Mouse (Mus musculus) midbrain, embryonic 10.5 days (tissue): ENCODE data around the gene Nkx2-5. TPM values are rescaled to one million over a fixed set of nuclear protein-coding genes. Genes with fewer than 3 reads are reported as not detected.

ENCODE experiments used
- DNase-seq: peaks from one replicate; pipeline ENCODE4 v3.0.0-alpha.2; 2017; ENCODE audit warnings: low spot score
- H3K27ac ChIP-seq: fragments of 300-500 bp; sonication (generic); replicated peaks from 2 replicates; pipeline ENCODE4 v1.5.1; 2016; ENCODE audit warnings: mild to moderate bottlenecking
- H3K27me3 ChIP-seq: fragments of 300-500 bp; sonication (generic); 2 replicates; pipeline ENCODE4 v1.6.1; 2016; ENCODE audit warnings: low read depth, mild to moderate bottlenecking; ENCODE audit not compliant: poor library complexity, severe bottlenecking
- H3K36me3 ChIP-seq: fragments of 300-500 bp; sonication (generic); 2 replicates; pipeline ENCODE4 v1.6.1; 2016; ENCODE audit warnings: mild to moderate bottlenecking, moderate library complexity
- H3K4me1 ChIP-seq: fragments of 300-500 bp; sonication (generic); 2 replicates; pipeline ENCODE4 v1.6.1; 2016
- H3K4me3 ChIP-seq: fragments of 300-500 bp; sonication (generic); 2 replicates; pipeline ENCODE4 v1.5.1; 2016; ENCODE audit warnings: mild to moderate bottlenecking, moderate library complexity
- H3K9me3 ChIP-seq: fragments of 300-500 bp; sonication (generic); replicated peaks from 2 replicates; pipeline ENCODE4 v1.6.1; 2016; ENCODE audit warnings: mild to moderate bottlenecking
- WGBS: fragments of 180-500 bp; shearing (Covaris S2); methylation state at CpG from one replicate; pipeline ENCODE4 v1.1.7; 2016; 5-methylcytosine and 5-hydroxymethylcytosine counted together
- polyA plus RNA-seq: library from polyadenylated mRNA; unstranded; fragments of >200 nt; fragmentation: Nextera tagmentation; extraction: Ambion mirVana; gene quantifications from 2 replicates; pipeline ENCODE4 v1.2.1, GENCODE M21; 2016

The Nkx2-5 gene
- polyA plus RNA-seq, 1 experiment from 2014 or later: not detected

- Histone ChIP-seq H3K4me1 (no peaks in the 10 kb centered on the region), H3K9me3 (no peaks in the 10 kb centered on the region), H3K27ac (no peak overlapping the region), H3K36me3 (no peaks in the 10 kb centered on the region), H3K4me3 (no peak overlapping the region), H3K27me3 (no peaks in the 10 kb centered on the region)
- DNase-seq: no peak
- WGBS: 85% methylated on average over 8 of the region's 8 CpGs
Observed at GRCm38 (mm10) chr17:26873502-26873901, 28.7 kb upstream of the Nkx2-5 start.

- H3K9me3 ChIP-seq: no peaks in the 10 kb centered on the region
- H3K4me3 ChIP-seq: no peak overlapping the region
- H3K27ac ChIP-seq: no peak overlapping the region
- H3K4me1 ChIP-seq: no peaks in the 10 kb centered on the region
- 79% methylated on average over 3 of the region's 3 CpGs for WGBS
- H3K27me3 ChIP-seq: no peaks in the 10 kb centered on the region
- DNase-seq: no peak
- no peaks in the 10 kb centered on the region for H3K36me3 ChIP-seq
Observed at GRCm38 (mm10) chr17:26872870-26873269, 28.1 kb upstream of the Nkx2-5 start.

DNA sequence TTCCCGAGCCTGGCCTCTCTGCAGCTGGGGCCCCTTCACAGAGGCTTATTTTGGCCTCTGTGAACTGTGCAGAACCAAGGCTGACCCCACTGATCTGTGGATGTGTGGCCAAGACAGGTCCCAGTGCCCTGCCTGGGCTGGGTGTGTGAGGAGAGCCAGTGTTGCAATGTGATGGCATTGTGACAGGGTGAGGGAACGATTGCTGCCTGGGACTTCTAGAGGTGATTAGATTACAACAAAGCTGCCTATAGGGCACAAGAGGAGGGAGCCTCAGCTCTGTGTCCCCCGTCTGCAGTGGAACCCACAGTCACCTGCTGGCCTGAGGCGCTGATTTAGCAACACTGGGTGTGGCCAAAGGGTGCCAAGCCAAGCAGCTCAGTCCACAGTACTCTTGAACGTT, 23.9 kb upstream of the Nkx2-5 start:
- no peak for DNase-seq
- Histone ChIP-seq H3K36me3 (no peaks in the 10 kb centered on the region), H3K9me3 (no peaks in the 10 kb centered on the region), H3K27ac (no peak overlapping the region), H3K27me3 (no peaks in the 10 kb centered on the region), H3K4me1 (no peaks in the 10 kb centered on the region), H3K4me3 (no peak overlapping the region)
- 32% methylated on average over 5 of the region's 5 CpGs for WGBS

DNA sequence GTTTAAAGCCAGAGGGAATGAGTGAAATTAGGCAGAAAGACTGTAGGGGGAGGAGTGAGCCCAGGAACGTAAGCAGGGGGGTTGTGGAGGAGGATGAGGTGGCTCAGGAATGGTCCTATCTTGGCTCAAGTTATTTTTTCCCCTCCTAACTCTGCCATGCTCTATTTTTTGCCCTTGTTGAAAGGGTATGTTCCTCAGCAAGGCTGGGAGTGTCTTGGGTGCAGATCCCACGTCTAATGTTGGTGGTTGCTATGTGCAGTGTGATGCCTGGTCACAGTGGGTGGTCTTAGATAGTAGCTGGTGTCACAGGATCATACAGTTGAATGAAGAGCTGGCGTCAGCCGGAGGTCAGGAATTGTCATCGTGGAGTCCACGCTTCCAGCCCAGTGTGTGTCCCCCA, 20.3 kb upstream of the Nkx2-5 start:
- no peak for DNase-seq
- H3K27ac ChIP-seq: no peak overlapping the region
- 72% methylated on average over 6 of the region's 6 CpGs for WGBS
- H3K4me1 ChIP-seq: no peaks in the 10 kb centered on the region
- no peaks in the 10 kb centered on the region for H3K36me3 ChIP-seq
- H3K27me3 ChIP-seq: peaks cover 21% of the 10 kb centered on the region
- H3K4me3 ChIP-seq: no peak overlapping the region
- H3K9me3 ChIP-seq: no peaks in the 10 kb centered on the region; the same call in 1 of the 2 replicates

DNA sequence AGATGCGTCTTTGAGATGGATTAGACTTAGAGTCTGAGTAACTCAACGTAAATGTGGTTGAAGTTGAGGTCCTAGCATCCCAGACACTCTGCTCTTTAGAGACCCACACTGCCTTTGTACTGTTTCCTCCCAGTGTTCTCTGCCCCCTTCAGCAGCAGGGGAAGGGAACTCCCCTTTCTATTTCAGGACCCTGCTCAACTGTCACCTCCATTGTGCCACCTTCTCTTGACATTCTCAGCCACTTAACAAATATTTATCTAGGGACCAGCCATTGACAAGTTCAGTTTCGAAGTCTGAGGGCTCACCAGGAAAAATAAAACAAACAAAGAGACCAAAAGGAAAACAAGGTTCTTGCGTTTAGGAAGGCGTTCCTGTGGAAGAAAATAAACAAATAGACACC, 19.5 kb upstream of the Nkx2-5 start:
- DNase-seq: no peak
- H3K4me1 ChIP-seq: no peaks in the 10 kb centered on the region
- WGBS: 64% methylated on average over 5 of the region's 5 CpGs
- H3K36me3 ChIP-seq: no peaks in the 10 kb centered on the region
- H3K9me3 ChIP-seq: no peaks in the 10 kb centered on the region; the same call in 1 of the 2 replicates
- peaks cover 29% of the 10 kb centered on the region for H3K27me3 ChIP-seq
- no peak overlapping the region for H3K4me3 ChIP-seq
- no peak overlapping the region for H3K27ac ChIP-seq

DNA sequence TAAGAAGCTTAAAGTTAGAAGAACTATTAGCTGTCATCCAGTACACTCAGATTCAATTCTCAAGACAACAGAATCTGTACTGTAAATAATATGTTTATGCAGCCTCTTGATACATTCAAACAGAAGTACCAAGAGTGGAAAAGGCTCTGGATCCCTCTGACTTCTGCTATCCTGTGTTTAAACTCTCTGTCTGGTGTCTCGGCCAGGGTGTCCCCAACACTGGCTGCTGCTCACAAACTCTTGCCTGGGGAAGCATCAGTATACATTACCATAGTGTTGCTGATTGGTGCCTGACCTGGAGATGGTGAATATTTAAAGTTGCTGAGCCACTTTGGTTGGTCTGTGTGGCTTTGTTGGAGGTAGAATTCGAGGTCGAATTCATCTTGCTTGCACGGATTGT, 17.0 kb upstream of the Nkx2-5 start:
- no peaks in the 10 kb centered on the region for H3K4me1 ChIP-seq
- 73% methylated on average over 4 of the region's 4 CpGs for WGBS
- no peak overlapping the region for H3K27ac ChIP-seq
- no peak for DNase-seq
- no peaks in the 10 kb centered on the region for H3K36me3 ChIP-seq
- H3K4me3 ChIP-seq: no peak overlapping the region
- H3K9me3 ChIP-seq: no peaks in the 10 kb centered on the region; the same call in 1 of the 2 replicates
- peaks cover 54% of the 10 kb centered on the region for H3K27me3 ChIP-seq

GRCm38 (mm10) chr17:26861383-26861782, 16.6 kb upstream of the Nkx2-5 start:
- Histone ChIP-seq H3K27ac (no peak overlapping the region), H3K4me3 (no peak overlapping the region), H3K9me3 (no peaks in the 10 kb centered on the region; the same call in 1 of the 2 replicates), H3K27me3 (peaks cover 58% of the 10 kb centered on the region), H3K36me3 (no peaks in the 10 kb centered on the region), H3K4me1 (no peaks in the 10 kb centered on the region)
- DNase-seq: no peak
- 37% methylated on average over 6 of the region's 6 CpGs for WGBS

GRCm38 (mm10) chr17:26860906-26861305, 16.1 kb upstream of the Nkx2-5 start:
- peaks cover 63% of the 10 kb centered on the region for H3K27me3 ChIP-seq
- H3K36me3 ChIP-seq: no peaks in the 10 kb centered on the region
- WGBS: 59% methylated on average over 4 of the region's 4 CpGs
- no peak overlapping the region for H3K27ac ChIP-seq
- H3K9me3 ChIP-seq: no peaks in the 10 kb centered on the region; the same call in 1 of the 2 replicates
- DNase-seq: no peak
- no peak overlapping the region for H3K4me3 ChIP-seq
- H3K4me1 ChIP-seq: no peaks in the 10 kb centered on the region

- no peaks in the 10 kb centered on the region for H3K9me3 ChIP-seq
- peaks cover 17% of the 10 kb centered on the region for H3K4me1 ChIP-seq
- WGBS: 4% methylated on average over 4 of the region's 4 CpGs
- no peak overlapping the region for H3K4me3 ChIP-seq
- no peak overlapping the region for H3K27ac ChIP-seq
- DNase-seq: no peak
- H3K36me3 ChIP-seq: no peaks in the 10 kb centered on the region
- H3K27me3 ChIP-seq: peaks cover 98% of the 10 kb centered on the region
Observed at GRCm38 (mm10) chr17:26852262-26852661, 7.5 kb upstream of the Nkx2-5 start.

DNA sequence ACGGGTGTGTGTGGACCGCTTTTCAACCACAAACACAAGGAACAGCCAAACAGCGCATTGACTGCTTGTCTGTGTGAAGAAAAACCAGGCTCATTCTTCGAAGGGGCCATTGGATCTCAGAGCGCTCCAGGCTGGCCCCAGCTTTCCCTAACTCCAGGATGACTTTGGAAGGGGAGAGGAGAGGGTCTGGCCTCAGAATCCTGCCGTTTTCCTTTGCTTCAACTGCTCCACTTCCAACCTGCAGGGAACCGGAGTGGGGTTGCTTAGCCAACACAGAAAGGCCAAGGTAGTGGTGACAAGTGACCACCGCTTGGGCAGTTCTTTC, 6.3 kb upstream of the Nkx2-5 start:
- under 1% methylated on average over 8 of the region's 8 CpGs for WGBS

DNA sequence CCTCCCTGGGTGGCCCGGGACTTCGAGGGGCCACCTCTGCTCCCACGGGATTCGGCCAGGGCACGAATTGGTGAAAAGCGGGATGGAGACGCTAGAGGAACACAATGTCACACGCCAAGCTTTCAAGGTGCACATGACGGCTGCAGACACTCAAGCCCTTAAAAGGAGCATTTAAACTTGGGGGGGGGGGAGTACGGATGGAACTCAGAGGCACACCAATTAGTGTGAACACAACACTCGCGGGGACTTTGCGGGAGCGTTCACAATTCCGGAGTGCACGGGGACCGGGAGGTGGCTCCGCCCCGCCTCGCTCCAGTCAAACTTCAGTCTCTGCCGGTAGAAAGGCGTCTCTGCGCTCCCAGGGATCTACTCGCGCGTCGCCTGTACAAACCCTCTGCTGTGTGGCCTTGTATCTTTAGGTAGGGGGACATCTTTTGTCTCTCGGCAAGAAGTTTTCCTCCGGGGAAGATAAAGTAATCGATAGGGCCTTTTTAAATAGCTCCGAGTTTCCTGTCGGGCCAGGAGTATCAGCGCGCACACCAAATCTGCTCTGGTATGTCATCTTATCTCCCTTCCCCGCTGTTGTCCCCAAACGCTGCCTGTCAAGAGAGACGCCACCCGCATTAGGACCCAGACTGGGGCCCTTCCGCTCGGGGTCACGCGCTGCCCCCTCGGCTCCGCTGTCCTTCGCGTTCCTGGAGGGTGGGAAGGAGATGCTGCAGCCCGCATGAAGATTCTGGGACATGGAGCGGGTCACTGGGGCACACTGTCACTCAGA, 5.7 kb upstream of the Nkx2-5 start:
- Histone ChIP-seq H3K27me3 (peaks cover 98% of the 10 kb centered on the region), H3K36me3 (no peaks in the 10 kb centered on the region), H3K9me3 (no peaks in the 10 kb centered on the region), H3K27ac (no peak overlapping the region), H3K4me1 (peaks cover 17% of the 10 kb centered on the region), H3K4me3 (peak overlapping the region; percentile 36)
- under 1% methylated on average over 48 of the region's 48 CpGs for WGBS
- DNase-seq: peak; percentile 55

More for the DNA sequence above, 6.3 kb upstream of the Nkx2-5 start:
- no peak overlapping the region for H3K27ac ChIP-seq
- DNase-seq: no peak
- H3K9me3 ChIP-seq: no peaks in the 10 kb centered on the region
- H3K27me3 ChIP-seq: peaks cover 98% of the 10 kb centered on the region
- no peaks in the 10 kb centered on the region for H3K36me3 ChIP-seq
- H3K4me1 ChIP-seq: peaks cover 17% of the 10 kb centered on the region
- H3K4me3 ChIP-seq: peak overlapping the region; percentile 36; the same call in 1 of the 2 replicates

DNA sequence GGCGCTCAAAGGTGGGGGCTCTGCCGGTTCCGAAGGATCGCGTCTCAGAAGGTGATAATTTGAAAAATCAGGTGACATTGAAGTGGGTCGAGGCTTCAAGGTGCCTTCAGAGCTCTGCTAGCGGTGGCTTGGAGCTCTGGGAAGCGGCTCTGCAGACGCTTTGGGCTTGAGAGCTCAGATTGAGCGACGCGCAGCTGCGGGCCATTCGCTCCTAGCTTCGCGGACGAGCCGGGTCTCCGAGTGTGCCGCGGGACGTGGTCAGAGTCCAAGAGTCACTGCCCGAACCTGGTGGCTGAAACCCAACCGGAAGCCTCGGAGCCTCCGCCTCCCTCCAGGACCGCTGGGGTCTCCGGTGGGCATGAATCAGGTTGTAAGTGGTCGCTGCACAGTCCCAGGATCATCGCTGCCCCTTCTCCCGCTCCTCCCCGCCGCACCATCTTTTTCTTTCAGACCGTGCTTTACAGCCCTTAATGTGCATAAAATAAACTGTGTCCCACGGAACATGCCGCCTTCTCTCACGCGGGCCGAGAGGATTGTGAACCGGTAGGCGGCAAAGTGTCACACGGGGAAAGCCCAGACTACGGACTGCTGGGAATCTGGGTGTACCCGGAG, 5.0 kb upstream of the Nkx2-5 start:
- Histone ChIP-seq H3K27me3 (peaks cover 98% of the 10 kb centered on the region), H3K9me3 (no peaks in the 10 kb centered on the region), H3K4me3 (peak overlapping the region; percentile 36), H3K4me1 (peaks cover 17% of the 10 kb centered on the region), H3K36me3 (no peaks in the 10 kb centered on the region), H3K27ac (no peak overlapping the region)
- WGBS: under 1% methylated on average over 44 of the region's 44 CpGs
- DNase-seq: peak; percentile 72

- WGBS: 3% methylated on average over 19 of the region's 19 CpGs
- Histone ChIP-seq H3K9me3 (no peaks in the 10 kb centered on the region), H3K36me3 (no peaks in the 10 kb centered on the region), H3K4me3 (peak overlapping the region; percentile 36), H3K27ac (no peak overlapping the region), H3K27me3 (peaks cover 98% of the 10 kb centered on the region), H3K4me1 (peaks cover 23% of the 10 kb centered on the region)
- DNase-seq: no peak
Observed at GRCm38 (mm10) chr17:26849106-26849745, 4.4 kb upstream of the Nkx2-5 start.
